Mouse (Mus musculus) small intestine, adult 2 months (tissue): Measurements from ENCODE around the gene Aamp.

ENCODE experiments used
- CTCF ChIP-seq: fragments of 200-500 bp; IDR thresholded peaks from 2 replicates; pipeline ENCODE4 v1.5.1; 2012; ENCODE audit warnings: low read depth, mild to moderate bottlenecking, control low read depth, inconsistent platforms, low read length, moderate library complexity, mixed read lengths; ENCODE audit not compliant: insufficient replicate concordance, insufficient read length; ENCODE audit errors: extremely low read depth
- POLR2A ChIP-seq: fragments of 200-500 bp; IDR thresholded peaks from 2 replicates; pipeline ENCODE4 v1.6.1; 2012; ENCODE audit warnings: low read depth, mild to moderate bottlenecking, control low read depth, inconsistent platforms, low read length, moderate library complexity

DNA sequence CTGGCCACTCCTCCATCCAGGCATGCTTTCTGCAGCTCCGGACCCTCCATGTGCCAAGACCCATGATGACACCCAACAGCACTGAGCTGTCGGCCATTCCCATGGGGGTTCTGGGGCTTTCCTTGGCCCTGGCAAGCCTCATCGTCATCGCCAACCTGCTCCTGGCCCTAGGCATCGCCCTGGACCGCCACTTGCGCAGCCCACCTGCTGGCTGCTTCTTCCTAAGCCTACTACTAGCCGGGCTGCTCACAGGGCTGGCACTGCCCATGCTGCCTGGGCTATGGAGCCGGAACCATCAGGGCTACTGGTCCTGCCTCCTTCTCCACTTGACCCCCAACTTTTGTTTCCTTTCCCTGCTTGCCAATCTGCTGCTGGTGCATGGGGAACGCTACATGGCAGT is 6.0 kb downstream of the Aamp start, which contains the start of gene Gpbar1:
- TF ChIP-seq CTCF (no peak), POLR2A (no peak)
